Mouse (Mus musculus) heart, embryonic 12.5 days (tissue): ENCODE measurements at regions not wholly inside any gene's neighbourhood (a gene's known extent, or its start where the extent isn't known, plus 50 kb on each side); places are given as distances from the start of the nearest gene placed in this dataset.

Experiments used
- ATAC-seq: fragments of 200-750 bp; cut with Nextera tagmentation; 2 replicates; pipeline ENCODE4 v1.8.0; 2017; ENCODE audit warnings: moderate TSS enrichment, moderate library complexity; ENCODE audit not compliant: insufficient number of reproducible peaks, low FRiP score
- H3K27ac ChIP-seq: fragments of 300-500 bp; sonication (generic); 2 replicates; pipeline ENCODE4 v1.5.1; 2016; ENCODE audit warnings: mild to moderate bottlenecking, moderate library complexity; ENCODE audit not compliant: poor library complexity, severe bottlenecking
- H3K27me3 ChIP-seq: fragments of 300-500 bp; sonication (generic); replicated peaks from 2 replicates; pipeline ENCODE4 v1.6.1; 2016; ENCODE audit warnings: mild to moderate bottlenecking, moderate library complexity
- H3K36me3 ChIP-seq: fragments of 300-500 bp; sonication (generic); 2 replicates; pipeline ENCODE4 v1.6.1; 2016; ENCODE audit warnings: mild to moderate bottlenecking, moderate library complexity
- H3K4me1 ChIP-seq: fragments of 300-500 bp; sonication (generic); replicated peaks from 2 replicates; pipeline ENCODE4 v1.6.1; 2016; ENCODE audit warnings: mild to moderate bottlenecking
- H3K4me2 ChIP-seq: fragments of 300-500 bp; sonication (generic); 2 replicates; pipeline ENCODE4 v1.6.1; 2016; ENCODE audit warnings: mild to moderate bottlenecking, moderate library complexity
- H3K4me3 ChIP-seq: fragments of 300-500 bp; sonication (generic); 2 replicates; pipeline ENCODE4 v1.5.1; 2016; ENCODE audit warnings: mild to moderate bottlenecking
- H3K9ac ChIP-seq: fragments of 300-500 bp; sonication (generic); 2 replicates; pipeline ENCODE4 v1.6.1; 2016; ENCODE audit warnings: mild to moderate bottlenecking, moderate library complexity
- H3K9me3 ChIP-seq: fragments of 300-500 bp; sonication (generic); replicated peaks from 2 replicates; pipeline ENCODE4 v1.6.1; 2016; ENCODE audit warnings: mild to moderate bottlenecking, moderate library complexity
- WGBS: fragments of 180-500 bp; shearing (Covaris S2); methylation state at CpG from one replicate; pipeline ENCODE4 v1.1.7; 2016; 5-methylcytosine and 5-hydroxymethylcytosine counted together

GRCm38 (mm10) chr1:43882576-43882975 is 50.9 kb upstream of the Tpp2 start:
- Histone ChIP-seq H3K9ac (no peak overlapping the region), H3K36me3 (no peaks in the 10 kb centered on the region), H3K9me3 (no peaks in the 10 kb centered on the region), H3K4me3 (no peak overlapping the region), H3K4me2 (peak overlapping the region; percentile 26; the same call in 1 of the 2 replicates), H3K4me1 (0 out of 2 replicates have a peak, but pooled peaks cover 4% of the 10 kb centered on the region), H3K27me3 (no peaks in the 10 kb centered on the region), H3K27ac (no peak overlapping the region)
- no peak for ATAC-seq
- 31% methylated on average over 11 of the region's 11 CpGs for WGBS

DNA sequence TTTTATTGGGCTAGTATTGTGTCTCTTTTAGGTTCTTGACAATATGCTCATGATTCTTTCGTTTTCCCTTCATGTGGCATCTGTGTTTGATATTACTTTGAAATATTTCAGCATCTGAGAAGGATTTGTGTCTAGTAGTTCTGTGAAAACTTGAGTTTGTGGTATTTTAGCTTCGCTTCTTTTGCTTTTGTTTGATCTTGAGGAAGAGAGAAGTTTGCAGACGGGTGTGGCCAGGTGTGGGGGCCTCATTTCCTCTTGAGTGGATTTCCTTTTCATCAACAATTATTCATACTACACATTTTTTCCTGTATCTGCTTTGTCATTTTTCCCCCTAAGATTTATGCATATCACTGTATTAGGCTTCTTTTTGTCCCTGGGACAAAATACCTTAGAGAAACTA is 52.8 kb upstream of the Uxs1 start:
- Histone ChIP-seq H3K27ac (no peak overlapping the region), H3K4me2 (no peak overlapping the region), H3K9ac (no peak overlapping the region), H3K4me3 (no peak overlapping the region), H3K9me3 (no peaks in the 10 kb centered on the region), H3K36me3 (no peaks in the 10 kb centered on the region), H3K27me3 (no peaks in the 10 kb centered on the region), H3K4me1 (0 out of 2 replicates have a peak, but pooled peaks cover 4% of the 10 kb centered on the region)
- WGBS, result 68% methylated on average over 3 of the region's 3 CpGs
- ATAC-seq, result no peak

- Histone ChIP-seq H3K9ac (no peak overlapping the region), H3K4me1 (0 out of 2 replicates have a peak, but pooled peaks cover 4% of the 10 kb centered on the region), H3K27me3 (no peaks in the 10 kb centered on the region), H3K4me3 (no peak overlapping the region), H3K36me3 (no peaks in the 10 kb centered on the region), H3K9me3 (no peaks in the 10 kb centered on the region), H3K4me2 (no peak overlapping the region), H3K27ac (no peak overlapping the region)
- no peak for ATAC-seq
- 61% methylated on average over 4 of the region's 4 CpGs for WGBS
Measured at GRCm38 (mm10) chr1:43879896-43880295, 52.3 kb upstream of the Uxs1 start.

GRCm38 (mm10) chr1:43879163-43879562 is 51.6 kb upstream of the Uxs1 start:
- ATAC-seq, result no peak
- no peaks in the 10 kb centered on the region for H3K9me3 ChIP-seq
- H3K4me3 ChIP-seq, result no peak overlapping the region
- WGBS, result 67% methylated on average over 8 of the region's 8 CpGs
- H3K4me2 ChIP-seq, result no peak overlapping the region
- H3K9ac ChIP-seq, result no peak overlapping the region
- no peak overlapping the region for H3K27ac ChIP-seq
- 0 out of 2 replicates have a peak, but pooled peaks cover 4% of the 10 kb centered on the region for H3K4me1 ChIP-seq
- H3K27me3 ChIP-seq, result no peaks in the 10 kb centered on the region
- no peaks in the 10 kb centered on the region for H3K36me3 ChIP-seq

- H3K4me1 ChIP-seq, result 0 out of 2 replicates have a peak, but pooled peaks cover 4% of the 10 kb centered on the region
- H3K9ac ChIP-seq, result no peak overlapping the region
- ATAC-seq, result no peak
- WGBS, result 72% methylated on average over 2 of the region's 2 CpGs
- no peaks in the 10 kb centered on the region for H3K27me3 ChIP-seq
- no peak overlapping the region for H3K4me2 ChIP-seq
- H3K4me3 ChIP-seq, result no peak overlapping the region
- H3K36me3 ChIP-seq, result no peaks in the 10 kb centered on the region
- H3K9me3 ChIP-seq, result no peaks in the 10 kb centered on the region
- no peak overlapping the region for H3K27ac ChIP-seq
Measured at GRCm38 (mm10) chr1:43878163-43878562, 50.6 kb upstream of the Uxs1 start.

GRCm38 (mm10) chr1:43877704-43878103 is 50.1 kb upstream of the Uxs1 start:
- 0 out of 2 replicates have a peak, but pooled peaks cover 4% of the 10 kb centered on the region for H3K4me1 ChIP-seq
- H3K27ac ChIP-seq, result no peak overlapping the region
- no peak overlapping the region for H3K4me2 ChIP-seq
- no peak for ATAC-seq
- H3K27me3 ChIP-seq, result no peaks in the 10 kb centered on the region
- H3K4me3 ChIP-seq, result no peak overlapping the region
- no peak overlapping the region for H3K9ac ChIP-seq
- H3K36me3 ChIP-seq, result no peaks in the 10 kb centered on the region
- no peaks in the 10 kb centered on the region for H3K9me3 ChIP-seq
